Mouse (Mus musculus) intestine, embryonic 14.5 days (tissue): ENCODE data around the gene Ddx39. TPM values are rescaled to one million over a fixed set of nuclear protein-coding genes. Genes with fewer than 3 reads are reported as not detected.

ENCODE experiments used
- ATAC-seq: fragments of 200-750 bp; cut with Nextera tagmentation; replicated peaks from 2 replicates; pipeline ENCODE4 v1.8.0; 2017; ENCODE audit warnings: low read depth, moderate number of reproducible peaks, moderate TSS enrichment, moderate library complexity; ENCODE audit not compliant: low FRiP score, low TSS enrichment
- DNase-seq: peaks from one replicate; pipeline ENCODE4 v3.0.0-alpha.2; 2018; ENCODE audit warnings: low spot score
- H3K27ac ChIP-seq: fragments of 300-500 bp; sonication (generic); 2 replicates; pipeline ENCODE4 v1.5.1; 2014; ENCODE audit warnings: low read depth, mild to moderate bottlenecking, control low read depth
- H3K27me3 ChIP-seq: fragments of 300-500 bp; sonication (generic); replicated peaks from 2 replicates; pipeline ENCODE4 v1.6.1; 2014; ENCODE audit warnings: low read length, control low read depth; ENCODE audit not compliant: control insufficient read depth, insufficient read depth
- H3K36me3 ChIP-seq: fragments of 300-500 bp; sonication (generic); 2 replicates; pipeline ENCODE4 v1.6.1; 2014; ENCODE audit warnings: low read length, control low read depth; ENCODE audit not compliant: control insufficient read depth, insufficient read depth
- H3K4me1 ChIP-seq: fragments of 300-500 bp; sonication (generic); replicated peaks from 2 replicates; pipeline ENCODE4 v1.6.1; 2014; ENCODE audit warnings: low read length, control low read depth, mixed read lengths; ENCODE audit not compliant: control insufficient read depth, insufficient read depth
- H3K4me2 ChIP-seq: fragments of 300-500 bp; sonication (generic); 2 replicates; pipeline ENCODE4 v1.6.1; 2014; ENCODE audit warnings: low read length
- H3K4me3 ChIP-seq: fragments of 300-500 bp; sonication (generic); 2 replicates; pipeline ENCODE4 v1.5.1; 2014; ENCODE audit warnings: low read depth, low read length, control low read depth, mixed read lengths
- H3K9ac ChIP-seq: fragments of 300-500 bp; sonication (generic); 2 replicates; pipeline ENCODE4 v1.6.1; 2014; ENCODE audit warnings: mild to moderate bottlenecking, low read length
- H3K9me3 ChIP-seq: fragments of 300-500 bp; sonication (generic); 2 replicates; pipeline ENCODE4 v1.6.1; 2016; ENCODE audit warnings: low read length, control low read depth; ENCODE audit not compliant: control insufficient read depth
- WGBS: fragments of 180-500 bp; shearing (Covaris S2); extraction: QIAGEN DNeasy Blood & Tissue Kit; methylation state at CpG from one replicate; pipeline ENCODE4 v1.1.7; 2014; 5-methylcytosine and 5-hydroxymethylcytosine counted together
- microRNA-seq: library from miRNA; unstranded; fragments of <30 nt; microRNA quantifications from one replicate; pipeline ENCODE4, GENCODE M21; 2016
- polyA plus RNA-seq: library from polyadenylated mRNA; unstranded; fragments of >200 nt; fragmentation: Nextera tagmentation; extraction: Ambion mirVana; gene quantifications from 2 replicates; pipeline ENCODE4 v1.2.1, GENCODE M21; 2014

Gene Ddx39
- polyA plus RNA-seq, 1 experiment from 2014 or later, result 222 TPM

GRCm38 (mm10) chr8:83773452-83773846 is 58.5 kb downstream of the Ddx39 start:
- no peaks in the 10 kb centered on the region for H3K27me3 ChIP-seq
- H3K27ac ChIP-seq, result no peak overlapping the region
- DNase-seq, result no peak
- no peak for ATAC-seq
- H3K4me1 ChIP-seq, result peaks cover 11% of the 10 kb centered on the region
- H3K4me2 ChIP-seq, result peak overlapping the region; percentile 51
- H3K9me3 ChIP-seq, result no peaks in the 10 kb centered on the region
- 0 out of 2 replicates have a peak overlapping the region, but pooled peaks have one; percentile 32 for H3K4me3 ChIP-seq
- H3K36me3 ChIP-seq, result no peaks in the 10 kb centered on the region
- WGBS, result 40% methylated on average over 6 of the region's 6 CpGs
- no peak overlapping the region for H3K9ac ChIP-seq

GRCm38 (mm10) chr8:83774221-83774620 is 59.2 kb downstream of the Ddx39 start:
- DNase-seq, result no peak
- H3K9me3 ChIP-seq, result no peaks in the 10 kb centered on the region
- WGBS, result 75% methylated on average over 2 of the region's 2 CpGs

More at GRCm38 (mm10) chr8:83774221-83774620, 59.2 kb downstream of the Ddx39 start:
- H3K4me3 ChIP-seq, result no peak overlapping the region
- H3K4me2 ChIP-seq, result no peak overlapping the region
- no peak overlapping the region for H3K27ac ChIP-seq
- H3K27me3 ChIP-seq, result no peaks in the 10 kb centered on the region
- no peak for ATAC-seq
- no peak overlapping the region for H3K9ac ChIP-seq
- no peaks in the 10 kb centered on the region for H3K36me3 ChIP-seq
- H3K4me1 ChIP-seq, result peaks cover 10% of the 10 kb centered on the region

Small RNA genes within 50 kb of the gene (microRNA-seq; reads per million reads assigned to microRNA genes)
- not detected for gene Mir1668

Other genes with a start within 250 kb of the Ddx39 start
- not detected in 2 replicates for gene Olfr370, start 179.4 kb upstream of the Ddx39 start, polyA plus RNA-seq
- 364 and 372 TPM in 2 replicates for gene Ndufb7, start 148.5 kb upstream of the Ddx39 start, polyA plus RNA-seq
- 660 and 684 TPM in 2 replicates for gene Tecr, start 107.2 kb upstream of the Ddx39 start, polyA plus RNA-seq
- 46.5 and 48.7 TPM in 2 replicates for gene Dnajb1, start 107.0 kb upstream of the Ddx39 start, polyA plus RNA-seq
- 158 and 160 TPM in 2 replicates for gene Gipc1, start 62.5 kb upstream of the Ddx39 start, polyA plus RNA-seq
- gene Ptger1, start 48.5 kb upstream of the Ddx39 start, polyA plus RNA-seq, result 1.3 and 2.0 TPM in 2 replicates
- gene Pkn1, start 16.0 kb upstream of the Ddx39 start, polyA plus RNA-seq, result 28.5 and 31.5 TPM in 2 replicates
- 40.2 and 41.4 TPM in 2 replicates for gene Adgre5, start 26.1 kb downstream of the Ddx39 start, polyA plus RNA-seq
- gene Adgrl1, start 184.9 kb downstream of the Ddx39 start, polyA plus RNA-seq, result 21.8 and 24.9 TPM in 2 replicates
- 0.23 and 0.37 TPM in 2 replicates for gene Gm10644, start 240.0 kb downstream of the Ddx39 start, polyA plus RNA-seq
- 64.8 and 70.9 TPM in 2 replicates for gene Asf1b, start 240.3 kb downstream of the Ddx39 start, polyA plus RNA-seq